Mouse (Mus musculus) embryonic facial prominence, embryonic 12.5 days (tissue): ENCODE measurements around the gene Cers5. TPM values are rescaled to one million over a fixed set of nuclear protein-coding genes. Genes with fewer than 3 reads are reported as not detected.
A peak's percentile ranks its signal among the peaks of the same experiment; 100 is the strongest.
"Not testable (repeated sequence)": the region's sequence is repeated elsewhere in the genome, so short reads cannot be mapped to it uniquely, and the experiment has no call there.

Source experiments
- ATAC-seq: fragments of 200-750 bp; cut with Nextera tagmentation; 2 replicates; pipeline ENCODE4 v1.8.0; 2017; ENCODE audit not compliant: insufficient number of reproducible peaks, insufficient read depth, low FRiP score, low TSS enrichment
- H3K27ac ChIP-seq: fragments of 300-500 bp; sonication (generic); 2 replicates; pipeline ENCODE4 v1.5.1; 2016; ENCODE audit warnings: mild to moderate bottlenecking
- H3K27me3 ChIP-seq: fragments of 300-500 bp; sonication (generic); 2 replicates; pipeline ENCODE4 v1.6.1; 2016; ENCODE audit warnings: mild to moderate bottlenecking, moderate library complexity
- H3K36me3 ChIP-seq: fragments of 300-500 bp; sonication (generic); 2 replicates; pipeline ENCODE4 v1.6.1; 2016; ENCODE audit warnings: mild to moderate bottlenecking
- H3K4me1 ChIP-seq: fragments of 300-500 bp; sonication (generic); 2 replicates; pipeline ENCODE4 v1.6.1; 2016
- H3K4me2 ChIP-seq: fragments of 300-500 bp; sonication (generic); replicated peaks from 2 replicates; pipeline ENCODE4 v1.6.1; 2016; ENCODE audit warnings: mild to moderate bottlenecking, moderate library complexity
- H3K4me3 ChIP-seq: fragments of 300-500 bp; sonication (generic); 2 replicates; pipeline ENCODE4 v1.5.1; 2016; ENCODE audit warnings: mild to moderate bottlenecking
- H3K9ac ChIP-seq: fragments of 300-500 bp; sonication (generic); 2 replicates; pipeline ENCODE4 v1.6.1; 2016; ENCODE audit warnings: mild to moderate bottlenecking, moderate library complexity
- H3K9me3 ChIP-seq: fragments of 300-500 bp; sonication (generic); 2 replicates; pipeline ENCODE4 v1.6.1; 2016; ENCODE audit warnings: mild to moderate bottlenecking, moderate library complexity
- WGBS: fragments of 180-500 bp; shearing (Covaris S2); methylation state at CpG from one replicate; pipeline ENCODE4 v1.1.7; 2016; 5-methylcytosine and 5-hydroxymethylcytosine counted together
- polyA plus RNA-seq: library from polyadenylated mRNA; unstranded; fragments of >200 nt; fragmentation: Nextera tagmentation; extraction: Ambion mirVana; gene quantifications from 2 replicates; pipeline ENCODE4 v1.2.1, GENCODE M21; 2016

Gene Cers5
- polyA plus RNA-seq: 70.1 and 74.9 TPM in 2 replicates

- peak within 1 kb of the TSS; percentile 97 for H3K27ac ChIP-seq
- peak within 1 kb of the TSS; percentile 83 for H3K4me2 ChIP-seq
- H3K9ac ChIP-seq: peak within 1 kb of the TSS; percentile 89
- not testable (repeated sequence) for H3K4me1 ChIP-seq, H3K36me3 ChIP-seq, H3K9me3 ChIP-seq, H3K27me3 ChIP-seq, ATAC-seq
- H3K4me3 ChIP-seq: peak within 1 kb of the TSS; percentile 87
Observed at GRCm38 (mm10) chr15:99772881-99772924, at the start of gene Cers5. Cers5 (minus strand) TSS chr15:99772885.

- peak overlapping the region; percentile 60 for H3K4me3 ChIP-seq
- peak overlapping the region; percentile 100 for H3K27ac ChIP-seq
- WGBS: 12% methylated on average over 14 of the region's 14 CpGs
- H3K4me1 ChIP-seq: peaks cover 19% of the 10 kb centered on the region
- 0 out of 2 replicates have a peak, but pooled peaks cover 3% of the 10 kb centered on the region for H3K9me3 ChIP-seq
- ATAC-seq: peak; percentile 57; the same call in 1 of the 2 replicates
- no peaks in the 10 kb centered on the region for H3K27me3 ChIP-seq
- H3K36me3 ChIP-seq: peaks cover 11% of the 10 kb centered on the region
- peak overlapping the region; percentile 78 for H3K9ac ChIP-seq
- peak overlapping the region; percentile 57 for H3K4me2 ChIP-seq
Observed at GRCm38 (mm10) chr15:99819621-99820279, 47.1 kb upstream of the Cers5 start.

GRCm38 (mm10) chr15:99819109-99819440 is 46.4 kb upstream of the Cers5 start:
- peaks cover 19% of the 10 kb centered on the region for H3K4me1 ChIP-seq
- ATAC-seq: no peak; the same call in 1 of the 2 replicates

GRCm38 (mm10) chr15:99818321-99819108 is 45.8 kb upstream of the Cers5 start:
- H3K4me2 ChIP-seq: peak overlapping the region; percentile 57

More at GRCm38 (mm10) chr15:99819109-99819440, 46.4 kb upstream of the Cers5 start:
- no peaks in the 10 kb centered on the region for H3K27me3 ChIP-seq
- H3K9me3 ChIP-seq: 0 out of 2 replicates have a peak, but pooled peaks cover 3% of the 10 kb centered on the region
- 7% methylated on average over 6 of the region's 6 CpGs for WGBS
- H3K4me2 ChIP-seq: peak overlapping the region; percentile 57
- peak overlapping the region; percentile 78 for H3K9ac ChIP-seq
- H3K4me3 ChIP-seq: peak overlapping the region; percentile 60
- H3K27ac ChIP-seq: peak overlapping the region; percentile 100
- H3K36me3 ChIP-seq: peaks cover 15% of the 10 kb centered on the region

GRCm38 (mm10) chr15:99817343-99818235 is 44.9 kb upstream of the Cers5 start:
- Histone ChIP-seq H3K4me3 (peak overlapping the region; percentile 60), H3K9ac (peak overlapping the region; percentile 59), H3K9me3 (0 out of 2 replicates have a peak, but pooled peaks cover 3% of the 10 kb centered on the region), H3K27ac (peak overlapping the region; percentile 100), H3K4me1 (peaks cover 19% of the 10 kb centered on the region), H3K27me3 (no peaks in the 10 kb centered on the region), H3K4me2 (peak overlapping the region; percentile 57), H3K36me3 (peaks cover 22% of the 10 kb centered on the region)
- WGBS: 12% methylated on average over 8 of the region's 8 CpGs
- no peak for ATAC-seq

More at GRCm38 (mm10) chr15:99818321-99819108, 45.8 kb upstream of the Cers5 start:
- Histone ChIP-seq H3K27ac (peak overlapping the region; percentile 100), H3K36me3 (peaks cover 21% of the 10 kb centered on the region), H3K9ac (peak overlapping the region; percentile 78), H3K4me3 (peak overlapping the region; percentile 60), H3K9me3 (0 out of 2 replicates have a peak, but pooled peaks cover 3% of the 10 kb centered on the region), H3K4me1 (peaks cover 19% of the 10 kb centered on the region), H3K27me3 (no peaks in the 10 kb centered on the region)
- WGBS: 2% methylated on average over 13 of the region's 13 CpGs
- peak; percentile 90 for ATAC-seq

- no peak overlapping the region for H3K4me3 ChIP-seq
- H3K4me2 ChIP-seq: no peak overlapping the region
- H3K9me3 ChIP-seq: 0 out of 2 replicates have a peak, but pooled peaks cover 3% of the 10 kb centered on the region
- H3K9ac ChIP-seq: no peak overlapping the region
- H3K27ac ChIP-seq: no peak overlapping the region
- ATAC-seq: no peak
- H3K4me1 ChIP-seq: peaks cover 26% of the 10 kb centered on the region
- no peaks in the 10 kb centered on the region for H3K27me3 ChIP-seq
- H3K36me3 ChIP-seq: peaks cover 22% of the 10 kb centered on the region
- WGBS: 89% methylated on average over 4 of the region's 4 CpGs
Observed at GRCm38 (mm10) chr15:99815999-99816398, 43.3 kb upstream of the Cers5 start.

GRCm38 (mm10) chr15:99814554-99815260 is 42.0 kb upstream of the Cers5 start:
- Histone ChIP-seq H3K27ac (no peak overlapping the region), H3K36me3 (peaks cover 22% of the 10 kb centered on the region), H3K27me3 (no peaks in the 10 kb centered on the region), H3K9me3 (0 out of 2 replicates have a peak, but pooled peaks cover 3% of the 10 kb centered on the region), H3K9ac (no peak overlapping the region), H3K4me1 (peaks cover 18% of the 10 kb centered on the region), H3K4me2 (no peak overlapping the region), H3K4me3 (no peak overlapping the region)
- WGBS: 94% methylated on average over 24 of the region's 24 CpGs
- no peak for ATAC-seq

- Histone ChIP-seq H3K36me3 (peaks cover 25% of the 10 kb centered on the region), H3K4me1 (peaks cover 18% of the 10 kb centered on the region), H3K9ac (no peak overlapping the region), H3K27me3 (no peaks in the 10 kb centered on the region), H3K27ac (no peak overlapping the region), H3K9me3 (0 out of 2 replicates have a peak, but pooled peaks cover 3% of the 10 kb centered on the region), H3K4me3 (no peak overlapping the region), H3K4me2 (no peak overlapping the region)
- no peak for ATAC-seq
- 94% methylated on average over 6 of the region's 6 CpGs for WGBS
Observed at GRCm38 (mm10) chr15:99813639-99814038, 41.0 kb upstream of the Cers5 start.

- Histone ChIP-seq H3K27me3 (no peaks in the 10 kb centered on the region), H3K9me3 (0 out of 2 replicates have a peak, but pooled peaks cover 3% of the 10 kb centered on the region), H3K27ac (no peak overlapping the region), H3K36me3 (peaks cover 33% of the 10 kb centered on the region), H3K4me1 (peaks cover 23% of the 10 kb centered on the region), H3K4me2 (no peak overlapping the region), H3K9ac (no peak overlapping the region), H3K4me3 (no peak overlapping the region)
- ATAC-seq: no peak
- 57% methylated on average over 7 of the region's 7 CpGs for WGBS
Observed at GRCm38 (mm10) chr15:99812097-99812496, 39.4 kb upstream of the Cers5 start.

GRCm38 (mm10) chr15:99807776-99808735 is 35.4 kb upstream of the Cers5 start:
- Histone ChIP-seq H3K36me3 (peaks cover 40% of the 10 kb centered on the region), H3K4me1 (peaks cover 27% of the 10 kb centered on the region), H3K27ac (0 out of 2 replicates have a peak overlapping the region, but pooled peaks have one; percentile 50), H3K4me3 (no peak overlapping the region), H3K4me2 (0 out of 2 replicates have a peak overlapping the region, but pooled peaks have one; percentile 5), H3K9me3 (no peaks in the 10 kb centered on the region), H3K9ac (0 out of 2 replicates have a peak overlapping the region, but pooled peaks have one; percentile 15), H3K27me3 (no peaks in the 10 kb centered on the region)
- WGBS: 53% methylated on average over 21 of the region's 21 CpGs
- ATAC-seq: no peak
